Mouse (Mus musculus) liver, embryonic 13.5 days (tissue): Measurements from ENCODE around the gene Slc34a2. TPM values are rescaled to one million over a fixed set of nuclear protein-coding genes. Genes with fewer than 3 reads are reported as not detected.

ENCODE experiments used
- ATAC-seq: fragments of 200-750 bp; cut with Nextera tagmentation; 2 replicates; pipeline ENCODE4 v1.8.0; 2017; ENCODE audit warnings: low read depth, mild to moderate bottlenecking, moderate number of reproducible peaks, moderate library complexity
- DNase-seq: peaks from one replicate; pipeline ENCODE4 v3.0.0; 2022
- H3K27ac ChIP-seq: fragments of 300-500 bp; sonication (generic); 2 replicates; pipeline ENCODE4 v1.5.1; 2015; ENCODE audit warnings: moderate library complexity, mild to moderate bottlenecking, inconsistent platforms
- H3K27me3 ChIP-seq: fragments of 300-500 bp; sonication (generic); 2 replicates; pipeline ENCODE4 v1.6.1; 2015; ENCODE audit warnings: mild to moderate bottlenecking, inconsistent platforms
- H3K36me3 ChIP-seq: fragments of 300-500 bp; sonication (generic); 2 replicates; pipeline ENCODE4 v1.6.1; 2015; ENCODE audit warnings: mild to moderate bottlenecking, inconsistent platforms
- H3K4me1 ChIP-seq: fragments of 300-500 bp; sonication (generic); replicated peaks from 2 replicates; pipeline ENCODE4 v1.6.1; 2015; ENCODE audit warnings: inconsistent platforms
- H3K4me2 ChIP-seq: fragments of 300-500 bp; sonication (generic); 2 replicates; pipeline ENCODE4 v1.6.1; 2015; ENCODE audit warnings: inconsistent platforms, mild to moderate bottlenecking, moderate library complexity
- H3K4me3 ChIP-seq: fragments of 300-500 bp; sonication (generic); replicated peaks from 2 replicates; pipeline ENCODE4 v1.5.1; 2015; ENCODE audit warnings: mild to moderate bottlenecking, inconsistent platforms
- H3K9ac ChIP-seq: fragments of 300-500 bp; sonication (generic); 2 replicates; pipeline ENCODE4 v1.6.1; 2015; ENCODE audit warnings: mild to moderate bottlenecking, inconsistent platforms
- H3K9me3 ChIP-seq: fragments of 300-500 bp; sonication (generic); replicated peaks from 2 replicates; pipeline ENCODE4 v1.6.1; 2016; ENCODE audit warnings: inconsistent platforms
- WGBS: fragments of 180-500 bp; shearing (Covaris S2); methylation state at CpG from one replicate; pipeline ENCODE4 v1.1.7; 2015; ENCODE audit not compliant: insufficient replicate concordance; 5-methylcytosine and 5-hydroxymethylcytosine counted together
- polyA plus RNA-seq: library from polyadenylated mRNA; unstranded; fragments of >200 nt; fragmentation: Nextera tagmentation; extraction: Ambion mirVana; gene quantifications from 2 replicates; pipeline ENCODE4 v1.2.1, GENCODE M21; 2015

The Slc34a2 gene
- polyA plus RNA-seq, 1 experiment from 2014 or later = 0.06 TPM

- H3K4me2 ChIP-seq = no peak overlapping the region
- DNase-seq (no peak), ATAC-seq (no peak)
- H3K9me3 ChIP-seq = no peaks in the 10 kb centered on the region
- H3K27me3 ChIP-seq = no peaks in the 10 kb centered on the region
- whole genome bisulfite sequencing = 67% methylated on average over 8 of the region's 8 CpGs
- H3K9ac ChIP-seq = no peak overlapping the region
- H3K27ac ChIP-seq = no peak overlapping the region
- H3K36me3 ChIP-seq = no peaks in the 10 kb centered on the region
- H3K4me1 ChIP-seq = no peaks in the 10 kb centered on the region
- no peak overlapping the region for H3K4me3 ChIP-seq
These were observed 35.2 kb upstream of the Slc34a2 start for GRCm38 (mm10) chr5:53002599-53003203.

- Histone ChIP-seq H3K4me2 (no peak overlapping the region), H3K27me3 (no peaks in the 10 kb centered on the region), H3K36me3 (no peaks in the 10 kb centered on the region), H3K4me3 (no peak overlapping the region), H3K9ac (no peak overlapping the region), H3K4me1 (no peaks in the 10 kb centered on the region), H3K27ac (no peak overlapping the region), H3K9me3 (no peaks in the 10 kb centered on the region)
- no peak for DNase-seq
- no peak for ATAC-seq
- WGBS = 61% methylated on average over 4 of the region's 4 CpGs
These were observed 34.4 kb upstream of the Slc34a2 start for GRCm38 (mm10) chr5:53003495-53003894.

- 71% methylated on average over 3 of the region's 3 CpGs for WGBS
- Histone ChIP-seq H3K4me1 (no peaks in the 10 kb centered on the region), H3K36me3 (no peaks in the 10 kb centered on the region), H3K9me3 (no peaks in the 10 kb centered on the region), H3K27ac (no peak overlapping the region), H3K4me2 (no peak overlapping the region), H3K4me3 (no peak overlapping the region), H3K9ac (no peak overlapping the region), H3K27me3 (no peaks in the 10 kb centered on the region)
- DNase-seq (no peak), ATAC-seq (no peak)
These were observed 33.9 kb upstream of the Slc34a2 start for GRCm38 (mm10) chr5:53003981-53004380.

GRCm38 (mm10) chr5:53009027-53009769, 28.7 kb upstream of the Slc34a2 start:
- Histone ChIP-seq H3K9me3 (no peaks in the 10 kb centered on the region), H3K36me3 (no peaks in the 10 kb centered on the region), H3K4me3 (no peak overlapping the region), H3K4me2 (no peak overlapping the region), H3K4me1 (no peaks in the 10 kb centered on the region), H3K9ac (no peak overlapping the region), H3K27ac (no peak overlapping the region), H3K27me3 (no peaks in the 10 kb centered on the region)
- ATAC-seq (no peak), DNase-seq (no peak)
- 59% methylated on average over 8 of the region's 8 CpGs for WGBS

- ATAC-seq = no peak
- 64% methylated on average over 4 of the region's 4 CpGs for WGBS
- H3K4me3 ChIP-seq = no peak overlapping the region
- H3K36me3 ChIP-seq = no peaks in the 10 kb centered on the region
- H3K27ac ChIP-seq = no peak overlapping the region
- H3K27me3 ChIP-seq = no peaks in the 10 kb centered on the region
- no peak for DNase-seq
- H3K9me3 ChIP-seq = no peaks in the 10 kb centered on the region
- no peaks in the 10 kb centered on the region for H3K4me1 ChIP-seq
- no peak overlapping the region for H3K4me2 ChIP-seq
- no peak overlapping the region for H3K9ac ChIP-seq
These were observed 28.1 kb upstream of the Slc34a2 start for GRCm38 (mm10) chr5:53009770-53010133.

GRCm38 (mm10) chr5:53011327-53011726, 26.6 kb upstream of the Slc34a2 start:
- H3K27ac ChIP-seq = no peak overlapping the region
- ATAC-seq (no peak), DNase-seq (no peak)
- H3K4me1 ChIP-seq = no peaks in the 10 kb centered on the region
- no peak overlapping the region for H3K4me3 ChIP-seq
- H3K36me3 ChIP-seq = no peaks in the 10 kb centered on the region
- no peak overlapping the region for H3K9ac ChIP-seq
- no peaks in the 10 kb centered on the region for H3K9me3 ChIP-seq
- WGBS = 73% methylated on average over 3 of the region's 3 CpGs
- H3K4me2 ChIP-seq = no peak overlapping the region
- no peaks in the 10 kb centered on the region for H3K27me3 ChIP-seq

- Histone ChIP-seq H3K4me1 (no peaks in the 10 kb centered on the region), H3K9ac (no peak overlapping the region), H3K4me3 (no peak overlapping the region), H3K9me3 (no peaks in the 10 kb centered on the region), H3K36me3 (no peaks in the 10 kb centered on the region), H3K4me2 (no peak overlapping the region), H3K27me3 (no peaks in the 10 kb centered on the region), H3K27ac (no peak overlapping the region)
- 61% methylated on average over 5 of the region's 5 CpGs for WGBS
- no peak for DNase-seq
- ATAC-seq = no peak
These were observed 21.3 kb upstream of the Slc34a2 start for GRCm38 (mm10) chr5:53016606-53017005.

- H3K27ac ChIP-seq = no peak overlapping the region
- H3K9ac ChIP-seq = no peak overlapping the region
- no peak overlapping the region for H3K4me2 ChIP-seq
- H3K36me3 ChIP-seq = no peaks in the 10 kb centered on the region
- H3K27me3 ChIP-seq = no peaks in the 10 kb centered on the region
- ATAC-seq (no peak), DNase-seq (no peak)
- no peaks in the 10 kb centered on the region for H3K4me1 ChIP-seq
- no peak overlapping the region for H3K4me3 ChIP-seq
- H3K9me3 ChIP-seq = no peaks in the 10 kb centered on the region
- 58% methylated on average over 4 of the region's 4 CpGs for WGBS
These were observed 19.6 kb upstream of the Slc34a2 start for GRCm38 (mm10) chr5:53018316-53018715.

GRCm38 (mm10) chr5:53023432-53023831, 14.4 kb upstream of the Slc34a2 start:
- H3K27ac ChIP-seq = no peak overlapping the region
- no peak overlapping the region for H3K4me3 ChIP-seq
- no peak overlapping the region for H3K9ac ChIP-seq
- DNase-seq (no peak), ATAC-seq (no peak)
- WGBS = 50% methylated on average over 2 of the region's 2 CpGs
- H3K9me3 ChIP-seq = no peaks in the 10 kb centered on the region
- H3K4me1 ChIP-seq = no peaks in the 10 kb centered on the region
- H3K27me3 ChIP-seq = no peaks in the 10 kb centered on the region
- no peak overlapping the region for H3K4me2 ChIP-seq
- H3K36me3 ChIP-seq = no peaks in the 10 kb centered on the region

- H3K27me3 ChIP-seq = no peaks in the 10 kb centered on the region
- DNase-seq (no peak), ATAC-seq (peak; percentile 51; the same call in 1 of the 2 replicates)
- WGBS = 69% methylated on average over 5 of the region's 5 CpGs
- H3K27ac ChIP-seq = no peak overlapping the region
- no peaks in the 10 kb centered on the region for H3K36me3 ChIP-seq
- H3K9ac ChIP-seq = no peak overlapping the region
- no peak overlapping the region for H3K4me2 ChIP-seq
- H3K4me3 ChIP-seq = no peak overlapping the region
- H3K4me1 ChIP-seq = no peaks in the 10 kb centered on the region
- no peaks in the 10 kb centered on the region for H3K9me3 ChIP-seq
These were observed 14.0 kb upstream of the Slc34a2 start for GRCm38 (mm10) chr5:53023901-53024300.

- H3K9me3 ChIP-seq = no peaks in the 10 kb centered on the region
- 67% methylated on average over 8 of the region's 8 CpGs for WGBS
- no peak overlapping the region for H3K4me2 ChIP-seq
- DNase-seq (no peak), ATAC-seq (no peak)
- H3K27me3 ChIP-seq = no peaks in the 10 kb centered on the region
- no peak overlapping the region for H3K27ac ChIP-seq
- H3K36me3 ChIP-seq = no peaks in the 10 kb centered on the region
- no peak overlapping the region for H3K4me3 ChIP-seq
- no peaks in the 10 kb centered on the region for H3K4me1 ChIP-seq
- no peak overlapping the region for H3K9ac ChIP-seq
These were observed 12.5 kb upstream of the Slc34a2 start for GRCm38 (mm10) chr5:53025276-53025973.
